Mouse (Mus musculus): ENCODE measurements around the gene Zfp335. TPM values are rescaled to one million over a fixed set of nuclear protein-coding genes. Genes with fewer than 3 reads are reported as not detected.
A peak's percentile ranks its signal among the peaks of the same experiment; 100 is the strongest.

Zfp335 gene
- polyA plus RNA-seq, 1 experiment from 2014 or later: 2.5 TPM

GRCm38 (mm10) chr2:164889960-164890359 lies 21.6 kb downstream of the Zfp335 start:
- Histone ChIP-seq H3K36me3 (replicated peaks; ENCODE audit: insufficient read depth, low read length) (peaks cover 99% of the 10 kb centered on the region), H3K4me1 (ENCODE audit: insufficient read depth) (no peaks in the 10 kb centered on the region), H3K9ac (replicated peaks) (no peak overlapping the region), H3K4me3 (ENCODE audit: low read depth, low read length) (no peak overlapping the region), H3K9me3 (ENCODE audit: low read length) (no peaks in the 10 kb centered on the region), H3K4me2 (ENCODE audit: low read depth, low read length) (no peak overlapping the region), H3K27me3 (ENCODE audit: insufficient read depth, low read length) (no peaks in the 10 kb centered on the region), H3K27ac (ENCODE audit: low read depth) (no peak overlapping the region)
- no peak for ATAC-seq
- no peak for DNase-seq
- 73% methylated on average over 2 of the region's 2 CpGs for WGBS (ENCODE audit: insufficient replicate concordance)
- TF ChIP-seq EP300 (IDR thresholded peaks at IDR 0.05; ENCODE audit: low read depth) (no peak), CTCF (IDR thresholded peaks at IDR 0.05; ENCODE audit: low read depth) (no peak)

GRCm38 (mm10) chr2:164888996-164889395 lies 22.6 kb downstream of the Zfp335 start:
- Histone ChIP-seq H3K4me1 (ENCODE audit: insufficient read depth) (no peaks in the 10 kb centered on the region), H3K9me3 (ENCODE audit: low read length) (no peaks in the 10 kb centered on the region), H3K4me2 (ENCODE audit: low read depth, low read length) (no peak overlapping the region), H3K4me3 (ENCODE audit: low read depth, low read length) (no peak overlapping the region), H3K27ac (ENCODE audit: low read depth) (no peak overlapping the region), H3K27me3 (ENCODE audit: insufficient read depth, low read length) (no peaks in the 10 kb centered on the region), H3K9ac (replicated peaks) (no peak overlapping the region), H3K36me3 (replicated peaks; ENCODE audit: insufficient read depth, low read length) (peaks cover 99% of the 10 kb centered on the region)
- ATAC-seq (peak; percentile 33; the same call in 1 of the 2 replicates), DNase-seq (no peak)
- TF ChIP-seq CTCF (IDR thresholded peaks at IDR 0.05; ENCODE audit: low read depth) (no peak), EP300 (IDR thresholded peaks at IDR 0.05; ENCODE audit: low read depth) (no peak)
- WGBS (ENCODE audit: insufficient replicate concordance): 77% methylated on average over 12 of the region's 12 CpGs

- peaks cover 89% of the 10 kb centered on the region for H3K36me3 ChIP-seq (replicated peaks; ENCODE audit: insufficient read depth, low read length)
- no peaks in the 10 kb centered on the region for H3K9me3 ChIP-seq (ENCODE audit: low read length)
- TF ChIP-seq EP300 (IDR thresholded peaks at IDR 0.05; ENCODE audit: low read depth) (no peak), CTCF (IDR thresholded peaks at IDR 0.05; ENCODE audit: low read depth) (no peak)
- no peak overlapping the region for H3K4me3 ChIP-seq (ENCODE audit: low read depth, low read length)
- H3K27me3 ChIP-seq (ENCODE audit: insufficient read depth, low read length): no peaks in the 10 kb centered on the region
- DNase-seq (no peak), ATAC-seq (no peak)
- no peak overlapping the region for H3K4me2 ChIP-seq (ENCODE audit: low read depth, low read length)
- no peak overlapping the region for H3K9ac ChIP-seq (replicated peaks)
- H3K27ac ChIP-seq (ENCODE audit: low read depth): no peak overlapping the region
- no peaks in the 10 kb centered on the region for H3K4me1 ChIP-seq (ENCODE audit: insufficient read depth)
- 91% methylated on average over 10 of the region's 10 CpGs for WGBS (ENCODE audit: insufficient replicate concordance)
These were observed 24.9 kb downstream of the Zfp335 start for GRCm38 (mm10) chr2:164886617-164887016.

GRCm38 (mm10) chr2:164885788-164886187 lies 25.8 kb downstream of the Zfp335 start:
- Histone ChIP-seq H3K4me2 (ENCODE audit: low read depth, low read length) (no peak overlapping the region), H3K36me3 (replicated peaks; ENCODE audit: insufficient read depth, low read length) (peaks cover 81% of the 10 kb centered on the region), H3K9me3 (ENCODE audit: low read length) (no peaks in the 10 kb centered on the region), H3K9ac (replicated peaks) (no peak overlapping the region), H3K4me1 (ENCODE audit: insufficient read depth) (peaks cover 7% of the 10 kb centered on the region), H3K27ac (ENCODE audit: low read depth) (no peak overlapping the region), H3K4me3 (ENCODE audit: low read depth, low read length) (no peak overlapping the region), H3K27me3 (ENCODE audit: insufficient read depth, low read length) (no peaks in the 10 kb centered on the region)
- no peak for DNase-seq
- ATAC-seq: no peak
- WGBS (ENCODE audit: insufficient replicate concordance): 64% methylated on average over 7 of the region's 7 CpGs
- TF ChIP-seq CTCF (IDR thresholded peaks at IDR 0.05; ENCODE audit: low read depth) (no peak), EP300 (IDR thresholded peaks at IDR 0.05; ENCODE audit: low read depth) (no peak)

GRCm38 (mm10) chr2:164882619-164883018 lies 28.9 kb downstream of the Zfp335 start:
- 79% methylated on average over 9 of the region's 9 CpGs for WGBS (ENCODE audit: insufficient replicate concordance)
- DNase-seq: peak; percentile 44
- peaks cover 50% of the 10 kb centered on the region for H3K36me3 ChIP-seq (replicated peaks; ENCODE audit: insufficient read depth, low read length)

GRCm38 (mm10) chr2:164879568-164880277 lies 31.8 kb downstream of the Zfp335 start:
- Histone ChIP-seq H3K4me2 (ENCODE audit: low read depth, low read length) (peak overlapping the region; percentile 90), H3K4me3 (ENCODE audit: low read depth, low read length) (peak overlapping the region; percentile 96), H3K36me3 (replicated peaks; ENCODE audit: insufficient read depth, low read length) (peaks cover 21% of the 10 kb centered on the region), H3K9me3 (ENCODE audit: low read length) (no peaks in the 10 kb centered on the region), H3K27me3 (ENCODE audit: insufficient read depth, low read length) (no peaks in the 10 kb centered on the region), H3K9ac (replicated peaks) (peak overlapping the region; percentile 100), H3K27ac (ENCODE audit: low read depth) (peak overlapping the region; percentile 100), H3K4me1 (ENCODE audit: insufficient read depth) (peaks cover 18% of the 10 kb centered on the region)
- DNase-seq: peak; percentile 99
- peak; percentile 89 for ATAC-seq
- TF ChIP-seq EP300 (IDR thresholded peaks at IDR 0.05; ENCODE audit: low read depth): peak; percentile 32; the same call in 1 of the 2 replicates
- no peak for TF ChIP-seq CTCF (IDR thresholded peaks at IDR 0.05; ENCODE audit: low read depth)
- WGBS (ENCODE audit: insufficient replicate concordance): 1% methylated on average over 53 of the region's 72 CpGs

More at GRCm38 (mm10) chr2:164882619-164883018, 28.9 kb downstream of the Zfp335 start:
- TF ChIP-seq CTCF (IDR thresholded peaks at IDR 0.05; ENCODE audit: low read depth) (no peak), EP300 (IDR thresholded peaks at IDR 0.05; ENCODE audit: low read depth) (no peak)
- H3K4me2 ChIP-seq (ENCODE audit: low read depth, low read length): no peak overlapping the region
- H3K9ac ChIP-seq (replicated peaks): no peak overlapping the region
- H3K9me3 ChIP-seq (ENCODE audit: low read length): no peaks in the 10 kb centered on the region
- no peak for ATAC-seq
- H3K4me3 ChIP-seq (ENCODE audit: low read depth, low read length): no peak overlapping the region
- H3K27me3 ChIP-seq (ENCODE audit: insufficient read depth, low read length): no peaks in the 10 kb centered on the region
- peaks cover 18% of the 10 kb centered on the region for H3K4me1 ChIP-seq (ENCODE audit: insufficient read depth)
- no peak overlapping the region for H3K27ac ChIP-seq (ENCODE audit: low read depth)
